Mouse (Mus musculus) heart, adult 8-10 months (tissue): ENCODE data around the gene Igf1r. TPM values are rescaled to one million over a fixed set of nuclear protein-coding genes. Genes with fewer than 3 reads are reported as not detected.

ENCODE experiments used
- total RNA-seq, 4 experiments: library from RNA; stranded (reverse); gene quantifications; 2 replicates each; pipeline ENCODE4 v1.2.4; 2022

Igf1r gene
- total RNA-seq, 4 experiments from 2014 or later: 10.3 to 17.3 (median 14.4) TPM

Other genes starting within 250 kb of the Igf1r start
- 10 to 100 TPM in 1 of 4 experiments, 1 to 10 TPM in 3; 9.0 to 12.2 (median 9.9) TPM for gene Synm, start 193.1 kb upstream of the Igf1r start, total RNA-seq